Mouse (Mus musculus): ENCODE results near the gene Hpcal1. TPM values are rescaled to one million over a fixed set of nuclear protein-coding genes. Genes with fewer than 3 reads are reported as not detected.

The Hpcal1 gene
- polyA plus RNA-seq, 1 experiment = 36.1 TPM

DNA sequence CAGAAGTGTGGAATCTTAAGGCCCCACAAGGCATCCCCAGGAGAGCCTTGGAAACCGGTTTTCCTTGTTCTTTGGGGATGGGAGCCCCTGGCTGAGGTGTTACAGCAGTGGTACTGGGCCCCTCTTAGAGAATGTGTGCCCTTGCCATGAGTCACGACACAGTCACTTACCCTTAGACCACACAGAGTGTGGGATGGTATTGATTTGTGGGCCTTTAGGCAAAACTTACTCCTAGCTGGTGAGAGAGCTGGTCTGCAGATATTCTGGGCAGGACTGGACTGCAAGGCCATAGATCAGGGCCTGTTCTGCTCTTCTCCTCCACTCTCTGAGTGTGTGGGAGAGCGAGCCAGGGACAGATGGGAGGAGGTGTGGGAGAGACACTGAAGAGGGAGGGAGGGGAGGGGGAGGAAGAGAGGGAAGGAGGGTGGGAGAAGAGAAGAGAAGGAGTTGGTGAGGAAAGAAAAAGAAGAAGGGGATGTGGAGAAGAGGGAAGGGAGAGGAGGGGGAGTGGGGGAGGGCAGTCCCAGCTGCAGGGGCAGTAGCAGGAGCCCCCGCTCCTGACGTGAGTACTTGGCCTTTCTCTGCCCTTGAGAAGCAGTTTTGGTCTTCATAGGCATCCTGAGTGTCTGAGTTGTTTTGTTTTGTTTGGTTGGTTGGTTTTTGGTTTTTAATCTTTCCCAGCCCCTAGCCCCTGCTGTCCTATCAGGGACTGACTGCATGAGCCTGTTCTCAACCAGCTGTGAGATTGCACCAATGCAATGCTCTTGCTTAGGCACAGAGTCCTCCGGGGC is 42.7 kb downstream of the Hpcal1 start:
- WGBS = 80% methylated on average over 6 of the region's 6 CpGs
- H3K4me1 ChIP-seq (ENCODE audit: control insufficient read depth, insufficient read depth, low read length) = peaks cover 2% of the 10 kb centered on the region; the same call in 1 of the 2 replicates
- TF ChIP-seq CTCF (IDR thresholded peaks at IDR 0.05; ENCODE audit: control insufficient read depth, insufficient read depth, low read length) = no peak

DNA sequence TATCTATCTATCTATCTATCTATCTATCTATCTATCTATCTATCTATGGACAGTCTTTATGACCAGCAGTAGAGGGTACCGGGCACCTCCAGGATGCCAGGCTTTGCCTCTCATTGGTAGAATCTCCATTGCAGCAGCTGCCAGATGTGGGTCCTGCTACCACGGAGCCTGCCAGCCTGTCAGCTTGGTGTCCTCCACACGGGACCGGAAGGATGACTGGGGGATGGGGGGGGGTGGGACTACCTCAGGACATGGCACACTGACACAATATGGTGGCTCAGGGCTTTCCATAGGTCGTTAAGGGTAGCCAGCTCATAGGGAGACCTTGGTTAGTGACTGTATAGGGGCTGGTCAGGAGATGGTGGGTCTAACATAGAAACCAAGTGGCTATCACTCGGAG is 45.7 kb downstream of the Hpcal1 start:
- Histone ChIP-seq H3K4me1 (ENCODE audit: control insufficient read depth, insufficient read depth, low read length) (peaks cover 5% of the 10 kb centered on the region; the same call in 1 of the 2 replicates), H3K4me3 (replicated peaks; ENCODE audit: control insufficient read depth, low read depth, low read length) (no peak overlapping the region), H3K27ac (ENCODE audit: control insufficient read depth, insufficient read depth, low read depth, low read length, poor library complexity) (no peak overlapping the region)
- TF ChIP-seq CTCF (IDR thresholded peaks at IDR 0.05; ENCODE audit: control insufficient read depth, insufficient read depth, low read length) = no peak
- no peak for TF ChIP-seq POLR2A (IDR thresholded peaks at IDR 0.05; ENCODE audit: borderline replicate concordance, control insufficient read depth, low read depth, low read length)
- 79% methylated on average over 6 of the region's 6 CpGs for WGBS

More for the DNA sequence above, 42.7 kb downstream of the Hpcal1 start:
- Histone ChIP-seq H3K4me3 (replicated peaks; ENCODE audit: control insufficient read depth, low read depth, low read length) (no peak overlapping the region), H3K27ac (ENCODE audit: control insufficient read depth, insufficient read depth, low read depth, low read length, poor library complexity) (no peak overlapping the region)

DNA sequence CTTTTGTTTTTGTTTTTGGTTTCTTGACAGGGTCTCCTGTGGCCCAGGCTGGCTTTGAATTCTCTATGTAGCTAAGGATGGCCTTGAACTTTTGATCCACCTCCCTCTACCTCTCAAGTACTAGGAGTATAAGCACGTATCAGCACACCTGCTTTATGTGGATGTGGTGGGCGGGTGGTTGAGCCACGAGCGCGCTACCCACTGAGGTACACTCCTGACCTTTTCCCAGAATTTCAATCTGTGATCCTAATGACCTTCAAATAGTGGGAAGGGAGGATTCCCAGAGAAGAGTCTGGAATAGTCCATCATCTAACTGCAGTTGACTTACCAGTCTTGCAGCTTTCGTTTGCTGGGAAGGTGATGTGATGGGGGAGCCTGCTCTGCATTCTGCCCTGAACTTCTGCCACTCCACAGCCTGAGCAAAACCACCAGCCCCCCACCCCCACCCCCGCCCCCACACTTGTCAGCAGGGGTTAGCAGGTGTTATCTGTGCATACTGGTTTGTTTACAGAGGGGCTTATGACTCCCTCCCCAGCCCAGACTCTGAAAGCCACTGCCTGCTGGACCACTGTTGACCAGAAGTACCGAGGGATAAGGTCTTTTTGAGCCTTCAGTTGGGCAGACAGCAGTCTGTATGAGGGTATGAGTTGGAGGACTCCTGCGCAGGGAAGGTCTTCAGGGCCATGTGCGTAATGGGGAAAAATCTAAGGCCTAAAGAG is 46.4 kb downstream of the Hpcal1 start:
- Histone ChIP-seq H3K4me3 (replicated peaks; ENCODE audit: control insufficient read depth, low read depth, low read length) (no peak overlapping the region), H3K4me1 (ENCODE audit: control insufficient read depth, insufficient read depth, low read length) (peaks cover 5% of the 10 kb centered on the region; the same call in 1 of the 2 replicates), H3K27ac (ENCODE audit: control insufficient read depth, insufficient read depth, low read depth, low read length, poor library complexity) (no peak overlapping the region)
- TF ChIP-seq POLR2A (IDR thresholded peaks at IDR 0.05; ENCODE audit: borderline replicate concordance, control insufficient read depth, low read depth, low read length) (no peak), CTCF (IDR thresholded peaks at IDR 0.05; ENCODE audit: control insufficient read depth, insufficient read depth, low read length) (no peak)
- 78% methylated on average over 10 of the region's 10 CpGs for WGBS

DNA sequence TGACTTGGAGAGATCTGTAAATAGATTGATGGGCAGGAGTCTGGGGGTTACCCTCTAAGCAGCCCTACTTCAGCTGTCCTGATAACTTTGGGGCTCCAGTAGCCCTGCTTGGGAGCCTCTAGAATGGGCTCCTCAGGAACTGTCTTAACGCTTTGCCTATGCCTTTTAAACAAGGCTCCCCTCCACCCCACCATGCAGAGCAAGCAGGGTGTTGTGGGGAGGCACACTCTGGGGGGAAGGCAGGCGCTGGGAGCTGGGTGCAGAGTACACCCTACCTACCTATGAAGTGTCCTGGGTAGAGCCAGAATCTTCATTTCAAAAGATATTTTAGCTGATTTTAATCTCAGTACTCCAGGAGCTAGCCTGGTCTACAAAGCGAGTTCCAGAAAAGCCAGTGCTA is 47.2 kb downstream of the Hpcal1 start:
- H3K27ac ChIP-seq (ENCODE audit: control insufficient read depth, insufficient read depth, low read depth, low read length, poor library complexity) = no peak overlapping the region
- peaks cover 5% of the 10 kb centered on the region; the same call in 1 of the 2 replicates for H3K4me1 ChIP-seq (ENCODE audit: control insufficient read depth, insufficient read depth, low read length)
- H3K4me3 ChIP-seq (replicated peaks; ENCODE audit: control insufficient read depth, low read depth, low read length) = no peak overlapping the region
- TF ChIP-seq CTCF (IDR thresholded peaks at IDR 0.05; ENCODE audit: control insufficient read depth, insufficient read depth, low read length) (no peak), POLR2A (IDR thresholded peaks at IDR 0.05; ENCODE audit: borderline replicate concordance, control insufficient read depth, low read depth, low read length) (no peak)
- 81% methylated on average over 3 of the region's 3 CpGs for WGBS

DNA sequence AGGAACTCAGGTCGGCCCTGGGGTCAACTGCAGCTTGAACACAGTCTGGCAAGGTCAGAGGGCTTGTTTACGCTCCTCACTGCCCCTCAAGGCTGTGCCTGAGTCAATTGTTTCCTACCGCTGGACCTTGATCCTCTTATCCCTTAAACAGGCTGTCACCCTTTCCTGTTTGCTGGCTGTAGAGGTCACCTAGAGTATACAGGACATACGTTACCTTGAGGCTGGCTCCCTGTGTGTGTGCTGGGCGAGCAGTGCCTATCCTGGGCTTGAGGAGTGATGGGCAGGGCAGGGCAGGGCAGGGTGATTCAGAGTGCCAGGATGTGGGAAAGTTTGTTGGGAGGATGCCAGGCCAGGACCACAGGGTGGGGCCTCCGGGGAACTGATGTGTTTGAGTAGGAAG is 47.8 kb downstream of the Hpcal1 start:
- no peak for TF ChIP-seq POLR2A (IDR thresholded peaks at IDR 0.05; ENCODE audit: borderline replicate concordance, control insufficient read depth, low read depth, low read length)
- TF ChIP-seq CTCF (IDR thresholded peaks at IDR 0.05; ENCODE audit: control insufficient read depth, insufficient read depth, low read length) = no peak
- 62% methylated on average over 6 of the region's 6 CpGs for WGBS
- Histone ChIP-seq H3K4me3 (replicated peaks; ENCODE audit: control insufficient read depth, low read depth, low read length) (no peak overlapping the region), H3K27ac (ENCODE audit: control insufficient read depth, insufficient read depth, low read depth, low read length, poor library complexity) (no peak overlapping the region), H3K4me1 (ENCODE audit: control insufficient read depth, insufficient read depth, low read length) (peaks cover 5% of the 10 kb centered on the region; the same call in 1 of the 2 replicates)

DNA sequence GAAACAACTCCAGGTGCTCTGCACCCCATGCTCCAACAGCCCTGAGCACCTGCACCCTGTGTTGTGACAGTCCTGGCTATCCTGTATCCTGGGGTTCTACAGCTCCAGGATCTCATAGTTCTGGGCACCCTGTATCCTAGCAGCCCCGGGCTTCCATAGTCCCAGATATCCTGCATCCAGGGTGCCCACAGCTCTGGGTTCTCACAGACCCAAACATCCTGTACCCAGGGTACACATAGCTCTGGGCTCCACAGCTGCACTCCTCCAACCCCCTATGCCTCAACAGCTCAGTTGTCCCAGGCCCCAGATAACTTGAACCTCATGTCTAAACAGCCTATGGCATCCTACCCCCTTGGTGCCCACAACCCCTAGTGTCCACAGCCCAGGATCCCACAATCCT is 49.6 kb downstream of the Hpcal1 start:
- H3K4me1 ChIP-seq (ENCODE audit: control insufficient read depth, insufficient read depth, low read length) = peaks cover 5% of the 10 kb centered on the region; the same call in 1 of the 2 replicates
- no peak overlapping the region for H3K27ac ChIP-seq (ENCODE audit: control insufficient read depth, insufficient read depth, low read depth, low read length, poor library complexity)
- no peak for TF ChIP-seq CTCF (IDR thresholded peaks at IDR 0.05; ENCODE audit: control insufficient read depth, insufficient read depth, low read length)
- no peak for TF ChIP-seq POLR2A (IDR thresholded peaks at IDR 0.05; ENCODE audit: borderline replicate concordance, control insufficient read depth, low read depth, low read length)
- 89% methylated on average over 1 of the region's 1 CpGs for WGBS
- H3K4me3 ChIP-seq (replicated peaks; ENCODE audit: control insufficient read depth, low read depth, low read length) = no peak overlapping the region

DNA sequence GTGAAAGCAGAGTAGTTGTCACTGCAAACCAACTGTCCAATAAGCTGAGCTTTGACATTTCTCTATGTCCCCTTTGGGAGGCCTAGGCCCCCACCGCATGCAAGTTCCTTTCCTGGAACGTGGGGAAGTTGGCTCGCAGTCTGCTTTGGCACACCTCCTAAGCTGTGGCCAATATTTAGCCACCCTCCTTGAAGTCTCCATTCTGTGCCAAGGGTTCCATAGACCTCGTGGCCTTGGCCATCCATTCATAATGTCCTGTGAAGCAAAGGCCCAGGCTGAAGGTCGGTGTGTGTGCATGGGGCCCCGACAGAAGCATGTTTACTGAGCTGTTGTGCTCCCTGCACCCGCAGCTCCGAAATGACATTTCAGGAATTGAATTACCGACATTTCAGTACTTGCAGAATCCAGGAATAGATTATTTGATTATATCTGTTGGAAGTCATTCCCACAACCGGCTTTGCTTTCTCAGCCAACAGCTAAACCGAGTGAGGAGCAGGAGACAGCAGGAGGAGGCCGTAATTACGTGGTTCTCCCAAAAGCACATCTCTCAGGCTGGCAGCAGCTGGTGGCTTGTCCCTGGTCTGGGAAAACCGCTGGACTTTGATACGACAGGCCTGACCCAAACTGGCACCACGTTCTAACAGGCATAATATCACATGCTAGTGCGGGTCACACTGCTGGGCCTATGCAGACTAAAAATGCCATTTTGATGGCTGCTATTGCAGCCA is 51.1 kb downstream of the Hpcal1 start:
- Histone ChIP-seq H3K4me1 (ENCODE audit: control insufficient read depth, insufficient read depth, low read length) (peaks cover 5% of the 10 kb centered on the region; the same call in 1 of the 2 replicates), H3K27ac (ENCODE audit: control insufficient read depth, insufficient read depth, low read depth, low read length, poor library complexity) (no peak overlapping the region), H3K4me3 (replicated peaks; ENCODE audit: control insufficient read depth, low read depth, low read length) (no peak overlapping the region)
- TF ChIP-seq CTCF (IDR thresholded peaks at IDR 0.05; ENCODE audit: control insufficient read depth, insufficient read depth, low read length) (no peak), POLR2A (IDR thresholded peaks at IDR 0.05; ENCODE audit: borderline replicate concordance, control insufficient read depth, low read depth, low read length) (no peak)
- 72% methylated on average over 17 of the region's 17 CpGs for WGBS

Measured in bone marrow, adult 2 months (tissue).